Mouse (Mus musculus): ENCODE data around the gene Elobl. TPM values are rescaled to one million over a fixed set of nuclear protein-coding genes. Genes with fewer than 3 reads are reported as not detected.

Elobl gene
- polyA plus RNA-seq (2012; fragmentation: generic; extraction: Trizol), result 0.19 TPM

- Histone ChIP-seq H3K36me3 (ENCODE audit: control insufficient read depth, insufficient read depth) (no peaks in the 10 kb centered on the region), H3K79me2 (ENCODE audit: control insufficient read depth, insufficient read depth) (no peaks in the 10 kb centered on the region), H3ac (ENCODE audit: control insufficient read depth, insufficient read length) (no peak within 1 kb of the TSS), H3K4me2 (ENCODE audit: low read depth) (no peak within 1 kb of the TSS), H3K27me3 (ENCODE audit: control insufficient read depth, insufficient read depth, insufficient read length) (no peaks in the 10 kb centered on the region), H3K4me3 (no peak within 1 kb of the TSS)
- TF ChIP-seq MYOG (IDR thresholded peaks at IDR 0.05; ENCODE audit: control insufficient read depth in 1 of 3, insufficient read depth in 1 of 3, insufficient read length in 2 of 3, low read depth in 2 of 3) (no peak), TCF12 (IDR thresholded peaks at IDR 0.05; ENCODE audit: insufficient read depth, poor library complexity, severe bottlenecking) (no peak), USF1 (IDR thresholded peaks at IDR 0.05; ENCODE audit: low read depth) (no peak), MAX (IDR thresholded peaks at IDR 0.05; ENCODE audit: low read depth) (no peak), MYOD1 (IDR thresholded peaks at IDR 0.05; ENCODE audit: control insufficient read depth in 1 of 3, insufficient read length in 2 of 3, low read depth in 2 of 3) (no peak), TCF3 (IDR thresholded peaks at IDR 0.05; ENCODE audit: insufficient read length, low read depth) (no peak), CEBPB (IDR thresholded peaks at IDR 0.05; ENCODE audit: insufficient read depth, poor library complexity, severe bottlenecking) (no peak), POLR2A (IDR thresholded peaks at IDR 0.05; ENCODE audit: insufficient read length, low read depth) (no peak), E2F4 (IDR thresholded peaks at IDR 0.05; ENCODE audit: insufficient read depth) (no peak), REST (IDR thresholded peaks at IDR 0.05; ENCODE audit: insufficient read depth, insufficient read length) (no peak), POLR2AphosphoS2 (IDR thresholded peaks at IDR 0.05; ENCODE audit: insufficient read length, low read depth) (no peak), SRF (IDR thresholded peaks at IDR 0.05; ENCODE audit: control insufficient read depth, insufficient read length, low read depth) (no peak)
Observed at GRCm38 (mm10) chr11:88966881-88967361, at the start of gene Elobl. TSS of gene Elobl (minus strand) at chr11:88966931.

- H3K27me3 ChIP-seq (ENCODE audit: control insufficient read depth, insufficient read depth, insufficient read length), result no peaks in the 10 kb centered on the region
- H3K4me2 ChIP-seq (ENCODE audit: low read depth), result no peak overlapping the region
- no peak overlapping the region for H3ac ChIP-seq (ENCODE audit: control insufficient read depth, insufficient read length)
- TF ChIP-seq SRF (IDR thresholded peaks at IDR 0.05; ENCODE audit: control insufficient read depth, insufficient read length, low read depth) (no peak), MAX (IDR thresholded peaks at IDR 0.05; ENCODE audit: low read depth) (no peak), POLR2AphosphoS2 (IDR thresholded peaks at IDR 0.05; ENCODE audit: insufficient read length, low read depth) (no peak), POLR2A (IDR thresholded peaks at IDR 0.05; ENCODE audit: insufficient read length, low read depth) (no peak), E2F4 (IDR thresholded peaks at IDR 0.05; ENCODE audit: insufficient read depth) (no peak), TCF12 (IDR thresholded peaks at IDR 0.05; ENCODE audit: insufficient read depth, poor library complexity, severe bottlenecking) (no peak), USF1 (IDR thresholded peaks at IDR 0.05; ENCODE audit: low read depth) (no peak), REST (IDR thresholded peaks at IDR 0.05; ENCODE audit: insufficient read depth, insufficient read length) (no peak), MYOG (IDR thresholded peaks at IDR 0.05; ENCODE audit: control insufficient read depth in 1 of 3, insufficient read depth in 1 of 3, insufficient read length in 2 of 3, low read depth in 2 of 3) (no peak), CEBPB (IDR thresholded peaks at IDR 0.05; ENCODE audit: insufficient read depth, poor library complexity, severe bottlenecking) (no peak), MYOD1 (IDR thresholded peaks at IDR 0.05; ENCODE audit: control insufficient read depth in 1 of 3, insufficient read length in 2 of 3, low read depth in 2 of 3) (no peak), TCF3 (IDR thresholded peaks at IDR 0.05; ENCODE audit: insufficient read length, low read depth) (no peak)
- H3K4me3 ChIP-seq, result no peak overlapping the region
- H3K36me3 ChIP-seq (ENCODE audit: control insufficient read depth, insufficient read depth), result no peaks in the 10 kb centered on the region
- H3K79me2 ChIP-seq (ENCODE audit: control insufficient read depth, insufficient read depth), result no peaks in the 10 kb centered on the region
Observed at GRCm38 (mm10) chr11:89012241-89012640, 45.5 kb upstream of the Elobl start.

DNA sequence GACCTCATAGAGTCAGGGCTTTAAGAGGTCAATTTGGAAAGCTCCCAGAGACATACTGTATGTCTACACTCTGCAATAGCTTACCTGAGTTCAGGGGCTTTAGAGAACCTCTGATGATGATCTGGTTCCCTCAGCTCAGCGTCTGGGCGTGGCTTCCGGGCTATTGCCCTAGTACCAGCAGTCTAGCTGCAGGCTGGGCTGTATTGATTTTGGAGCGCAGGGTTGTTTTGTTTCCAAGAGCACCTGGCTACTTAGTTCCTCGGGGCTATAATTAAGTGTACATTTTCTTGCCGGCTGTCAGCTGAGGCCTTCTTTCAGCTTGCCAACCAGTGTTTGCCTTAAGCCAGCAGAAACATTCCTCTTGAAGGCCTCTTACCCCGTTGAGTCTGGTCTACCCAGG, 42.8 kb upstream of the Elobl start:
- Histone ChIP-seq H3K27me3 (ENCODE audit: control insufficient read depth, insufficient read depth, insufficient read length) (no peaks in the 10 kb centered on the region), H3K4me3 (no peak overlapping the region), H3ac (ENCODE audit: control insufficient read depth, insufficient read length) (no peak overlapping the region), H3K36me3 (ENCODE audit: control insufficient read depth, insufficient read depth) (no peaks in the 10 kb centered on the region), H3K79me2 (ENCODE audit: control insufficient read depth, insufficient read depth) (no peaks in the 10 kb centered on the region), H3K4me2 (ENCODE audit: low read depth) (no peak overlapping the region)
- TF ChIP-seq POLR2A (IDR thresholded peaks at IDR 0.05; ENCODE audit: insufficient read length, low read depth), result no peak
- no peak for TF ChIP-seq TCF3 (IDR thresholded peaks at IDR 0.05; ENCODE audit: insufficient read length, low read depth)
- TF ChIP-seq USF1 (IDR thresholded peaks at IDR 0.05; ENCODE audit: low read depth), result no peak
- no peak for TF ChIP-seq POLR2AphosphoS2 (IDR thresholded peaks at IDR 0.05; ENCODE audit: insufficient read length, low read depth)
- no peak for TF ChIP-seq CEBPB (IDR thresholded peaks at IDR 0.05; ENCODE audit: insufficient read depth, poor library complexity, severe bottlenecking)
- no peak for TF ChIP-seq MAX (IDR thresholded peaks at IDR 0.05; ENCODE audit: low read depth)
- no peak for TF ChIP-seq MYOD1 (IDR thresholded peaks at IDR 0.05; ENCODE audit: control insufficient read depth in 1 of 3, insufficient read length in 2 of 3, low read depth in 2 of 3)
- TF ChIP-seq MYOG (IDR thresholded peaks at IDR 0.05; ENCODE audit: control insufficient read depth in 1 of 3, insufficient read depth in 1 of 3, insufficient read length in 2 of 3, low read depth in 2 of 3), result no peak
- no peak for TF ChIP-seq REST (IDR thresholded peaks at IDR 0.05; ENCODE audit: insufficient read depth, insufficient read length)
- no peak for TF ChIP-seq SRF (IDR thresholded peaks at IDR 0.05; ENCODE audit: control insufficient read depth, insufficient read length, low read depth)
- no peak for TF ChIP-seq TCF12 (IDR thresholded peaks at IDR 0.05; ENCODE audit: insufficient read depth, poor library complexity, severe bottlenecking)
- TF ChIP-seq E2F4 (IDR thresholded peaks at IDR 0.05; ENCODE audit: insufficient read depth), result no peak

DNA sequence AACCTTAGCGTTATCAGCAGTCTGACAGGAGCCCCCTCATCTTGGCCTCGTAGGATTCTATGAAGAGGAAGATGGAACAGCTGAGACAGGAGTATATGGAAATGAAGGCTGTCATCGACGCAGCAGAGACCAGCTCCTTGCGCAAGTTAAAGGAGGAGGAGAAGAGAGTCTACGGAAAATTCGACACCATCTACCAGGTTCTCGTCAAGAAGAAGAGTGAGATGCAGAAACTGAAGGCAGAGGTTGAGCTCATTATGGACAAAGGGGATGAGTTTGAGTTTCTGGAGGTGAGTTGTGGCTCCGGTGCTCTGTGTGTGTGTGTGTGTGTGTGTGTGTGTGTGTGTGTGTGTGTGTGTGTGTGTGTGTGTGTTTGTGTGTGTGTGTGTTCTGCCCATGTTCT, 42.3 kb upstream of the Elobl start:
- Histone ChIP-seq H3K36me3 (ENCODE audit: control insufficient read depth, insufficient read depth) (no peaks in the 10 kb centered on the region), H3ac (ENCODE audit: control insufficient read depth, insufficient read length) (no peak overlapping the region)

More for the DNA sequence above, 42.3 kb upstream of the Elobl start:
- no peaks in the 10 kb centered on the region for H3K79me2 ChIP-seq (ENCODE audit: control insufficient read depth, insufficient read depth)
- no peaks in the 10 kb centered on the region for H3K27me3 ChIP-seq (ENCODE audit: control insufficient read depth, insufficient read depth, insufficient read length)
- H3K4me3 ChIP-seq, result no peak overlapping the region
- no peak overlapping the region for H3K4me2 ChIP-seq (ENCODE audit: low read depth)
- TF ChIP-seq MAX (IDR thresholded peaks at IDR 0.05; ENCODE audit: low read depth) (no peak), E2F4 (IDR thresholded peaks at IDR 0.05; ENCODE audit: insufficient read depth) (no peak), CEBPB (IDR thresholded peaks at IDR 0.05; ENCODE audit: insufficient read depth, poor library complexity, severe bottlenecking) (no peak), MYOG (IDR thresholded peaks at IDR 0.05; ENCODE audit: control insufficient read depth in 1 of 3, insufficient read depth in 1 of 3, insufficient read length in 2 of 3, low read depth in 2 of 3) (no peak), POLR2AphosphoS2 (IDR thresholded peaks at IDR 0.05; ENCODE audit: insufficient read length, low read depth) (no peak), MYOD1 (IDR thresholded peaks at IDR 0.05; ENCODE audit: control insufficient read depth in 1 of 3, insufficient read length in 2 of 3, low read depth in 2 of 3) (no peak), TCF12 (IDR thresholded peaks at IDR 0.05; ENCODE audit: insufficient read depth, poor library complexity, severe bottlenecking) (no peak), SRF (IDR thresholded peaks at IDR 0.05; ENCODE audit: control insufficient read depth, insufficient read length, low read depth) (no peak), TCF3 (IDR thresholded peaks at IDR 0.05; ENCODE audit: insufficient read length, low read depth) (no peak), USF1 (IDR thresholded peaks at IDR 0.05; ENCODE audit: low read depth) (no peak)
